Mouse (Mus musculus): ENCODE measurements around the gene Gpam. TPM values are rescaled to one million over a fixed set of nuclear protein-coding genes. Genes with fewer than 3 reads are reported as not detected.

Gene Gpam
- total RNA-seq, 2 experiments from 2014 or later, result 55.6 to 58.4 TPM

GRCm38 (mm10) chr19:55076822-55077221 is 50.2 kb downstream of the Gpam start:
- DNase-seq (ENCODE audit: extremely low spot score in 1 of 2, low spot score in 1 of 2), result no peak

DNA sequence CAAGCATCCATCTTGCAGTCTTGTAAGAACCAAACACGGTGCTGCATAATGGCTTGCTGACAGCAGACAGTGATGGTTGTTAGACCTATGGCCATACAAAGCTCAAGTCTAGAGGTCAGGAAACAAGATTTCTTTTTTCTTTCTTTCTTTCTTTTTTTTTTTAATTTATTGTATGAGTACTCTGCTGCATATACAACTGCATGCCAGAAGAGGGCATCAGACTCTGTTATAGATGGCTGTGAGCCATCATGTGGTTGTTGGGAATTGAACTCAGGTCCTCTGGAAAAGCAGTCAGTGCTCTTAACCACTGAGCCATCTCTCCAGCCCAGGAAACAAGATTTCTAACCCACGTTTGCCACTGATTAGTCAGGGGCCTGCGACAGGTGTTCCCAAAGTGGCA is 54.0 kb downstream of the Gpam start:
- DNase-seq (ENCODE audit: extremely low spot score in 1 of 2, low spot score in 1 of 2), result no peak

DNA sequence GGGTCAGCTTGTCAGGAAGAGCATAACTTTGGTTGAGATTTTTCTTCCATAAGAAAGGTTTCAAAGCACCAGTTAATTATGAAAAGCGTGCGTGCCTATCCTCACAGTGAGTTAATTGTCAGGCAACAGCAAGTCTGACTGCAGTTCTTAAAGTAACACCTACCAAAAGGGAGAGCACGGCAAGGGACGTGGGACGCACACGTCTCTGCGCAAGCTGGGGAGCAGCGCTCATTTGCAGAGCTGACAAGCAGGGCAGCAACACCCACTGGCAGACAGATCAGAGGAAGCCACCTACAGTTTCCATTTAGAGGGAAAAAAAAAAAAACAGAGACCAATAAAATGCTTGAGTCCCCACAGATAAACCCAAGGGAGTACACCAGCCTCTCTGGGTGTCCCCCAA is 58.0 kb downstream of the Gpam start:
- DNase-seq (ENCODE audit: extremely low spot score in 1 of 2, low spot score in 1 of 2), result no peak

DNA sequence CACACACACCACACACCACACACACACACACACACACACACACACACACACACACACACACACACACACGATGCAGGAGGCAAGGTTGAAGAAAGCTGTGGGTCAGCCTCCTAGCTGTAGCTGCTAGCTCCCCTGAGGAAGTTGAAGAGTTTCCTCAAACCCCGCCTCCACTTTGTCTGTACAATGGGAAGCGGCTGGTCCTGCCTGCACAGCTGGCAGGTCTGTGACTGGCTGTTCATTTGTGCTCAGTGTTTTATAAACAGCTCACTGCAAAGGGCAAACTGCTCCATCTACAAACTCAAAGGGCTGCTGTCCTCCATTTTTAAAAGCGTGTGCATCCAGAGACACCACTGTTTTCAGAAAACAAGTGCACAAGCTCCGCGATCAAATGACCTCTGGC is 63.8 kb downstream of the Gpam start:
- DNase-seq (ENCODE audit: extremely low spot score in 1 of 2, low spot score in 1 of 2), result no peak

DNA sequence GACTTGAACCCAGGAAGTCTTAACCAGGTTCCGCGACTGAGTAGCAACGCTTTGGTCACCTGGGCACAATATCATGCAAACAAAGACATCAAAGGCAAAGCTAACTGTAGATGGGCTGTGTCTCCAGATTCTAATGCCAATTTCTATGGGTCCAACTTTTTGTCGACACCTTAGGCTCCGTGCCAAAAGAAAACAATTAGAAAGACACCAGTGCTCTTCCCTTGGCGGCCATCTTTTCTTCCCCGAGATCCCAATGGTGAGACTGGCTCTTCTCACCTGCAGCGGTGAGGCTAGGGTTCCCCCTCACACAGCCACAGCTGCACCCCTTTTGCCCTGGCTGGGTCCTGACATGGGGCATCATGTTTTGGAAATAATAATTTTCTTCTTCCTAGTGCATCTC is 64.5 kb downstream of the Gpam start:
- DNase-seq (ENCODE audit: extremely low spot score in 1 of 2, low spot score in 1 of 2), result no peak

GRCm38 (mm10) chr19:55061951-55062350 is 65.1 kb downstream of the Gpam start:
- DNase-seq (ENCODE audit: extremely low spot score in 1 of 2, low spot score in 1 of 2), result peak in 1 of 2 experiments; percentile 44

DNA sequence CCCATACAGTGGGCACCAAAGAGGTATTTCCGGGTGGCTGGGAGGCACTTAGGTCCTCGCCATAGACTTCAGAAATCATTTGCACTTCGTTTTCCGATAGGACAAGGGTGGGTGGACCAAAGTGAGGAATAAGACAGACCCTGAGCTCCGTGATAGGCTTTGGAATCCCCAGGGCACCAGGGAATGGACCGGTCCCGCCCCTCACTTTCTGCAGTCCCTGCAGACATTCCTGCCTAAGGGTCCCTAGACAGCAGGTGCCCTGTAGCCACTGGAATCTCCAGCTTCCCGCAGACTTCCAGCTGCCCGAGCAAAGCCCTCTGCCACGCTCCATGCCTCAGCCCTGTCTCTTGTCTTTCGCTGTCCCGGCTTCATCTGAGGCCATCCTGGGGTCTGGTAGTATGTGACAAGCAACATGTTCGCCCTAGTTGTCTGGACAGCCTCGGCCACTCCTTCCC is 65.6 kb downstream of the Gpam start:
- DNase-seq (ENCODE audit: extremely low spot score in 1 of 2, low spot score in 1 of 2), result no peak

- DNase-seq (ENCODE audit: extremely low spot score in 1 of 2, low spot score in 1 of 2), result peak; percentile 61 to 91
These were observed 66.1 kb downstream of the Gpam start for GRCm38 (mm10) chr19:55060964-55061363.

DNA sequence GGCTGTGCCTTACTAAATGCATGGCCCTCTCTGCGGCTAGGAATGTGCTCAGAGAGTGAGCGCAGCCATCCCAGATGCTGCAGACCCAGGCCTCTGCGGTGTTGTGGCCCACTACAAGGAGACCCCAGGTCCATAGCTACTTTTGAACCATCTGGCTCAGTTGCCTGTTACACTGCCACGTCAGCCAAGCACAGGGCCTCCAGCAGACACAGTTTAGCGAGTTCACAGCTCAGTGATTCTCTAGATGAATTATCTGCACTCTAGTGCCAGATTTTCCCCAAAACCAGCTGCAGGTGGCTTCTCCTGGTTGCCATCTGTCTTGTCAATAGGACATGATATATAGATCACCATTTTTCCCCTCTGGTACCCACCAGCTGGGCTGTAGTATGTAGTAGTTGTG is 69.6 kb downstream of the Gpam start:
- DNase-seq (ENCODE audit: extremely low spot score in 1 of 2, low spot score in 1 of 2), result no peak

GRCm38 (mm10) chr19:55055634-55056269 is 71.3 kb downstream of the Gpam start:
- DNase-seq (ENCODE audit: extremely low spot score in 1 of 2, low spot score in 1 of 2), result no peak

DNA sequence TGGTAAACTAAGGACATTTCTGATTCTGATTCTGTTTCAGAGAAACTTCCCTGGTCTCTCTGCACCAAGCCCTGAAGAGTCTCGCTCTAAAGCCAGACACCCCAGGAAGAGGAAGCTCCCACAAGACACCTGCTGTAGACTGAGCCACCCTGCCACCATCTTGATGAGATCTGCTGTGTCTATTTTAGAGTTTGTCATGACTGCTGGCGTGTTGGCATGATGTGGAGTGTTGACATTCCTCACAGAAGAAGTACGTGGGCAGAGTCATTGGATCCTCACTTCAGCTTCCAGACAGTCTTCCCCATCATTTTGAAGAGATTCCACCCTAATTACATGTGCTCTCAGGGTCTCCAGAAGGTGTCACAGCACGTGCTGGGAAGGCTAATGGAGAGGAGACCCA is 73.9 kb downstream of the Gpam start:
- DNase-seq (ENCODE audit: extremely low spot score in 1 of 2, low spot score in 1 of 2), result no peak

- no peak for DNase-seq (ENCODE audit: extremely low spot score in 1 of 2, low spot score in 1 of 2)
These were observed 89.6 kb downstream of the Gpam start for GRCm38 (mm10) chr19:55037406-55037805.

DNA sequence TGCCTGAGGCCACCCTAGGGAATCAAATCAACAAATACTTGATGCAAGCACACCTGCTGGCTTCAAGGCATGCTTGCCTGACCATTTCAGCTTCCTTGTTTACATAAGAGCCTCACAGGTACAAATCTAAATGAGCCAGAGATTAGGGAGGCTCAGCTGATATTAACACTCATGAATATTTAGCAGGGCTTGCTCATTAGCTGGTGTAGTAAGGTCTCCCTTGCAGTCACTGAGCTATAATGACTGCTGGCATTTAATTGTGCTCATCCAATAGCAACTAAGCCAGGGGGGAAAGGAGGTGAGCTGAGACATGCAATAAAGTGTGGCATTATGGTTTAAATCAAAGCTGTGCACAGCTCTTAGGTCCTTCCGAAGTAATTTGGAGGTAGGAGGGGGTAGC is 108.2 kb downstream of the Gpam start:
- no peak for DNase-seq (ENCODE audit: extremely low spot score in 1 of 2, low spot score in 1 of 2)

Other genes with a start within 250 kb of the Gpam start
- gene Tectb, start 53.5 kb upstream of the Gpam start, total RNA-seq (2021), result under 1 TPM in 1 of 2 experiments, not detected in 1; 0.25 TPM
- under 1 TPM; 0.57 to 0.99 TPM for gene Gucy2g, start 114.0 kb upstream of the Gpam start, total RNA-seq (2021)
- 10 to 100 TPM; 28.7 to 38.4 TPM for gene Acsl5, start 124.7 kb upstream of the Gpam start, total RNA-seq (2021)
- gene Zdhhc6, start 188.8 kb upstream of the Gpam start, total RNA-seq (2021), result 10 to 100 TPM; 27.3 to 27.9 TPM
- 10 to 100 TPM; 53.6 to 56.2 TPM for gene Vti1a, start 189.1 kb upstream of the Gpam start, total RNA-seq (2021)